Mouse (Mus musculus) erythroblast, embryonic 14.5 days (primary cell): ENCODE data around the gene Fmn2.

Experiments
- GATA1 ChIP-seq: IDR thresholded peaks from 2 replicates; pipeline ENCODE4 v1.6.1; 2012; ENCODE audit warnings: low read length, inconsistent platforms, mixed read lengths
- TAL1 ChIP-seq: IDR thresholded peaks from 3 replicates; pipeline ENCODE4 v1.6.1; 2012; ENCODE audit warnings: low read length, inconsistent platforms, mixed read lengths

GRCm38 (mm10) chr1:174771871-174772281 is 270.3 kb downstream of the Fmn2 start:
- no peak for TF ChIP-seq GATA1
- TF ChIP-seq TAL1 = no peak
